Mouse (Mus musculus): ENCODE data around the gene Shank3. TPM values are rescaled to one million over a fixed set of nuclear protein-coding genes. Genes with fewer than 3 reads are reported as not detected.

The Shank3 gene
- polyA plus RNA-seq, 1 experiment from 2014 or later: 1.8 TPM

DNA sequence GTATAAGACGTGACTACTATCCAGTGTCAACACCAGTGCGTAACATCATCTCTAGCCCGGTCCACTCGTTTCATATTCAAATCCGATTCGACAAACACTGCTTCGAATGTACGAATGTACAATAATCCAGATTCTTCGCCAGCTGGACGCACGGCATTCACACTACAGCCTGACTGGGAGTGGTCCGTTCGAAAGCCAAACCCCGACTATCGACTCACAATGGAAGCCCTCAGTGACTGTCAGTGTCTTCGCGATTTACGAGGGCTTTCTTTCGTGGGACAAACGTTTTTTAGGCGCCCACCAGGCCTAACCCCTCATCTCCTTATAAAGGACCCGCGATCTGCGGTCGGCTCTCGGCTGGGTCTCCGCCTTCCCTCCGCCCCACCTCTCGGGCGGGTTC lies 91.9 kb downstream of the Shank3 start:
- peak; percentile 27 for DNase-seq (ENCODE audit: low spot score)
- ATAC-seq: peak; percentile 44

DNA sequence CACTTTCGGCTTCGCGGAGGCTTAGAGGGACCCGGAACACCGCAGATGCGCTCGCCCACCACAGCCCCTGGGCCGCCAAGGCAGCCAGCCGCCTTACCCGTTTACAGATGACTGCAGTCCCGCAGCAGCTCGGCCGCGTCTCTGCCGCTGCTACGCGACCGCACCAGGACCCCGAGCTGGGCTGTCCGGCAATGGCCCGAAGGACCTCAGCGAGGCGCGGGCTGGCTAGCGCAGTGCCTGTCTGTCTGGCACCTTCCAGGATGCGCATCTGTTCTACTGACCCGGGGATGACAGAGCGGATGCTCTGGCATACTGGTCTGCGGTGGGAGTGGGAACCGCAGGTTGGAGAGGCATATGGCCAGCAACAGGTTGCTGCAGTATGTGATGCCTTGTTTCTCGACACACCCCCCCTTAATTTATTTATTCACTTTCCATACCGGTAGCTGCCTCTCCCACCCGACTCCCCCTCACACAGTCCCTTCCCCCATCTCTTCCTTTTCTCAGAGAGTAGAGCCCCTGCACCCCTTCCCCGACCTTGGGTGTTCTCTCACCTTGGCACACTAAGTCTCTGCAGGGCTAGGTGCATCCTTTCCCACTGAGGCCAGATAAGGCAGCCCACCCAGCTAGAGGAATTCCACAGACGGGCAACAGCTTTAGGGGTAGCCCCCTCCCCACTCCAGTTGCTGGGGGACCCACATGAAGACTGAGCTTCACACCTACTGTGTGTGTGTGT lies 92.5 kb downstream of the Shank3 start, which contains the start of gene Rabl2:
Gene Rabl2 (minus strand): TSS at position 201 of the 733 bp plus-strand sequence.
- peak within 1 kb of the TSS; percentile 73 for H3K4me3 ChIP-seq (ENCODE audit: low read depth, low read length)
- H3K4me1 ChIP-seq (ENCODE audit: insufficient read depth, low read depth, low read length): peaks cover 3% of the 10 kb centered on the region; the same call in 1 of the 2 replicates
- H3K9me3 ChIP-seq (ENCODE audit: low read length): no peaks in the 10 kb centered on the region
- H3K27me3 ChIP-seq (replicated peaks; ENCODE audit: insufficient read depth, low read length): no peaks in the 10 kb centered on the region
- peak; percentile 98 for ATAC-seq
- peak within 1 kb of the TSS; percentile 66 for H3K9ac ChIP-seq (replicated peaks; ENCODE audit: low read depth)
- TF ChIP-seq CTCF (IDR thresholded peaks at IDR 0.05) (no peak; the same call in 1 of the 2 replicates), EP300 (IDR thresholded peaks at IDR 0.05) (peak; percentile 33; the same call in 1 of the 2 replicates)
- under 1% methylated on average over 33 of the region's 35 CpGs for WGBS
- peak; percentile 93 for DNase-seq (ENCODE audit: low spot score)
- no peaks in the 10 kb centered on the region for H3K36me3 ChIP-seq (ENCODE audit: insufficient read depth, low read length)
- H3K4me2 ChIP-seq (replicated peaks; ENCODE audit: low read depth, low read length): peak within 1 kb of the TSS; percentile 75
- no peak within 1 kb of the TSS for H3K27ac ChIP-seq (ENCODE audit: low read length)

More for the DNA sequence above, 91.9 kb downstream of the Shank3 start:
- Histone ChIP-seq H3K9me3 (ENCODE audit: low read length) (no peaks in the 10 kb centered on the region), H3K36me3 (ENCODE audit: insufficient read depth, low read length) (no peaks in the 10 kb centered on the region), H3K9ac (replicated peaks; ENCODE audit: low read depth) (peak overlapping the region; percentile 66), H3K27ac (ENCODE audit: low read length) (no peak overlapping the region), H3K4me1 (ENCODE audit: insufficient read depth, low read depth, low read length) (peaks cover 3% of the 10 kb centered on the region; the same call in 1 of the 2 replicates), H3K4me3 (ENCODE audit: low read depth, low read length) (peak overlapping the region; percentile 73), H3K27me3 (replicated peaks; ENCODE audit: insufficient read depth, low read length) (no peaks in the 10 kb centered on the region), H3K4me2 (replicated peaks; ENCODE audit: low read depth, low read length) (peak overlapping the region; percentile 75)
- 1% methylated on average over 30 of the region's 30 CpGs for WGBS
- TF ChIP-seq EP300 (IDR thresholded peaks at IDR 0.05): no peak
- TF ChIP-seq CTCF (IDR thresholded peaks at IDR 0.05): no peak

DNA sequence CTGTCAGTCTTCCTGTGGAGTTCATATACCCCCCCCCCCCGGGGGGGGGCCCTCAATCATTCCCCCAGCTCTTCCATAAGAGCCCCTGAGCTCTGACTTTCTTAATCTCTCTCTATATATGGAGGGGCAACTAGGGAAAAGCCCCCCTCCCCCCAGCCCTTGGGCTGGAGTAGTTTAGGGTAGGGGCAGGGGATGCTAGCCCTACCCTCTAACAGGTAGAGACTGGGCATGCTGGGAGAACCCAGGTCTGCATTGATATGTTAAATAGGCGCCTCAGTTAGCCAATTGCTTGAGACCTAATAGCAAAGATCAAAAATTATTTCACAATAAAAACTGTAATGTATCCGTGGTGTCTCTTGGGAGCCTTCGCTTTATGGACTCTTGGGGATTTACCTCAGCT lies 93.1 kb downstream of the Shank3 start:
- DNase-seq (ENCODE audit: low spot score): no peak
- 48% methylated on average over 4 of the region's 4 CpGs for WGBS
- TF ChIP-seq EP300 (IDR thresholded peaks at IDR 0.05) (no peak), CTCF (IDR thresholded peaks at IDR 0.05) (no peak)
- Histone ChIP-seq H3K9me3 (ENCODE audit: low read length) (no peaks in the 10 kb centered on the region), H3K27ac (ENCODE audit: low read length) (no peak overlapping the region), H3K4me3 (ENCODE audit: low read depth, low read length) (no peak overlapping the region), H3K27me3 (replicated peaks; ENCODE audit: insufficient read depth, low read length) (no peaks in the 10 kb centered on the region), H3K4me1 (ENCODE audit: insufficient read depth, low read depth, low read length) (peaks cover 3% of the 10 kb centered on the region; the same call in 1 of the 2 replicates), H3K36me3 (ENCODE audit: insufficient read depth, low read length) (no peaks in the 10 kb centered on the region), H3K9ac (replicated peaks; ENCODE audit: low read depth) (no peak overlapping the region), H3K4me2 (replicated peaks; ENCODE audit: low read depth, low read length) (no peak overlapping the region)
- ATAC-seq: no peak

DNA sequence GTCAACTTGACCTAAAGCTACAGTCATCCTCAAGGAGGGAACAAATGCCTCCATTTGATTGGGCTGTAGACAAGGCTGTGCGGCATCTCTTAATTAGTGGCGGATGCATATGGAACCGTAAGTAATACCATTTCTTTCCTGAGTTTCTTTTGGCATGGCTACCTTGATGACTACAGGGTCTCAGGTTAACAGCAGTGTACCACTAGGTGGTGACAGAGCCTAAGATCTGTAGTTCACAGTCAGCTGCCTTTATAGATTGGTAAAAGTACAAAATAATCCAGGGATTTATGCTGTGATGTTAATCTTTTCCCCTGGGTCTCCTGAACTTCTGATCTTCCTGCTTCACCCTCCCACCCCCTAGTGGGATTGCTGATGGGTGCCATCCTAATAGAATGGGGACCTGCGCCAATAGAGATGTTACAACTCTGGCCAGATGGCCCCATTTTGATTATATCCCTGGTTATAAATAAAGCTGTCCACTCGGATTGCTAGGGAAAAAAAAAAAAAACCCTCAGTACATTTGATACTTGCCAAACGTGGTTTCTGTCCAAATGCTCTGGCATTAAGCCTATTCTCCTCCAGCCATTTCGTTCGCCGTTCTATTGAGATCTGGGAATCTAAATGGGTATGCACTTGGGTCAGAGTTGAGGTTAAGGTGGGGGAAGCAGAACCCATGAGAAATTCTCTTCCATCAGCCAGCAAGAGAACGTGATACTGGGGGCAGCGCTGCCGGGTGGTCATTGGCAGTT lies 106.6 kb downstream of the Shank3 start:
- DNase-seq (ENCODE audit: low spot score) (no peak), ATAC-seq (no peak)
- Histone ChIP-seq H3K4me1 (ENCODE audit: insufficient read depth, low read depth, low read length) (no peaks in the 10 kb centered on the region), H3K36me3 (ENCODE audit: insufficient read depth, low read length) (no peaks in the 10 kb centered on the region), H3K27me3 (replicated peaks; ENCODE audit: insufficient read depth, low read length) (no peaks in the 10 kb centered on the region), H3K9me3 (ENCODE audit: low read length) (no peaks in the 10 kb centered on the region), H3K4me2 (replicated peaks; ENCODE audit: low read depth, low read length) (no peak overlapping the region), H3K27ac (ENCODE audit: low read length) (no peak overlapping the region), H3K9ac (replicated peaks; ENCODE audit: low read depth) (no peak overlapping the region), H3K4me3 (ENCODE audit: low read depth, low read length) (no peak overlapping the region)
- 68% methylated on average over 12 of the region's 12 CpGs for WGBS
- no peak; the same call in 1 of the 2 replicates for TF ChIP-seq CTCF (IDR thresholded peaks at IDR 0.05)
- no peak for TF ChIP-seq EP300 (IDR thresholded peaks at IDR 0.05)

DNA sequence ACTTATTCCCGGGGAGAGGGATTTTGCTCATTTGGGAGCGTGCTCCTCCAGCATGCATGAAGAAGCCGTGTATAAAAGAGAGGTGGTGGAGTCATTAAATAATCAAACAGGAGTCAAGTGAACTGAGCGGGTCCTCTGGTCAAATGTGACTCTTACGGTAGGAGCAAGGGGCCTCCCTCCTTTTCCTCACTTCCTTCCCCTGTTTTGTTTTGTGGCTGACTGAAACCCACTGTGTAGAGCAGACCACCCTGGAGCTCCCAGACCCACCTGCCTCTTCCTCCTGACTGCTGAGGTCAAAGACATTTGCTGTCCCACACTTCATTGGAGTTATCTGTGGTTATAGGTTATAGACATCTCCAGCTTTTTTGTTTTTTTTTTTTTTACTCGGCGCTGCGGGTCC lies 108.1 kb downstream of the Shank3 start:
- TF ChIP-seq CTCF (IDR thresholded peaks at IDR 0.05): no peak
- no peak for TF ChIP-seq EP300 (IDR thresholded peaks at IDR 0.05)
- no peaks in the 10 kb centered on the region for H3K27me3 ChIP-seq (replicated peaks; ENCODE audit: insufficient read depth, low read length)
- H3K36me3 ChIP-seq (ENCODE audit: insufficient read depth, low read length): no peaks in the 10 kb centered on the region
- DNase-seq (ENCODE audit: low spot score): no peak
- no peak for ATAC-seq
- H3K27ac ChIP-seq (ENCODE audit: low read length): no peak overlapping the region
- no peak overlapping the region for H3K4me2 ChIP-seq (replicated peaks; ENCODE audit: low read depth, low read length)
- H3K4me1 ChIP-seq (ENCODE audit: insufficient read depth, low read depth, low read length): no peaks in the 10 kb centered on the region
- no peak overlapping the region for H3K4me3 ChIP-seq (ENCODE audit: low read depth, low read length)
- H3K9me3 ChIP-seq (ENCODE audit: low read length): no peaks in the 10 kb centered on the region
- no peak overlapping the region for H3K9ac ChIP-seq (replicated peaks; ENCODE audit: low read depth)
- 70% methylated on average over 8 of the region's 8 CpGs for WGBS

DNA sequence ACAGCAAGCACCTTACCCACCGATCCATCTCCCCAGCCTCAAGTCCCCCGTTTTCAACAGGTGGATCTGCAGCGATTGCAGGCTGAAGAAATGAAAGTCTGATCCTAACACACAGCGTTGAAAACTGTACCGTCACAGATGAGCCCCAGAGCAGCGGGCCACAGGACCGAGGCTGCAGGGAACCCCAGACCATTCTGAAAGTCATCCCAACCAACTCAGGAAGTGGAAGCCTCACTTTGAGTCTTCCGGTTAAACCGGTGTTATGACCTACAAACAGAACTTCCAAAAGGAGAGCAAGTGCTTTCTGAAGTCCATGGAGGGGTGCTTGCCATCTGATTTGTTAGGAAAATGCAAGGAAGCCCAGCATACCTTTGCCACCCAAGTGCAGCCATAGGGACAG lies 108.5 kb downstream of the Shank3 start:
- ATAC-seq (no peak), DNase-seq (ENCODE audit: low spot score) (no peak)
- 73% methylated on average over 9 of the region's 9 CpGs for WGBS
- TF ChIP-seq EP300 (IDR thresholded peaks at IDR 0.05): no peak
- TF ChIP-seq CTCF (IDR thresholded peaks at IDR 0.05): no peak
- no peak overlapping the region for H3K4me2 ChIP-seq (replicated peaks; ENCODE audit: low read depth, low read length)
- H3K27me3 ChIP-seq (replicated peaks; ENCODE audit: insufficient read depth, low read length): no peaks in the 10 kb centered on the region
- H3K36me3 ChIP-seq (ENCODE audit: insufficient read depth, low read length): no peaks in the 10 kb centered on the region
- H3K27ac ChIP-seq (ENCODE audit: low read length): no peak overlapping the region
- no peaks in the 10 kb centered on the region for H3K4me1 ChIP-seq (ENCODE audit: insufficient read depth, low read depth, low read length)
- no peak overlapping the region for H3K4me3 ChIP-seq (ENCODE audit: low read depth, low read length)
- H3K9me3 ChIP-seq (ENCODE audit: low read length): no peaks in the 10 kb centered on the region
- H3K9ac ChIP-seq (replicated peaks; ENCODE audit: low read depth): no peak overlapping the region

Other genes starting within 250 kb of the Shank3 start
- gene Sbf1, start 184.3 kb upstream of the Shank3 start, polyA plus RNA-seq (2015; fragmentation: Nextera tagmentation; extraction: Ambion mirVana): 28.1 and 30.9 TPM in 2 replicates
- gene Adm2, start 176.9 kb upstream of the Shank3 start, polyA plus RNA-seq (2015; fragmentation: Nextera tagmentation; extraction: Ambion mirVana): 0.11 and 0.12 TPM in 2 replicates
- gene Miox, start 165.2 kb upstream of the Shank3 start, polyA plus RNA-seq (2015; fragmentation: Nextera tagmentation; extraction: Ambion mirVana): not detected in 2 replicates
- gene Lmf2, start 144.0 kb upstream of the Shank3 start, polyA plus RNA-seq (2015; fragmentation: Nextera tagmentation; extraction: Ambion mirVana): 44.8 and 48.1 TPM in 2 replicates
- 73.7 and 80.7 TPM in 2 replicates for gene Ncaph2, start 143.9 kb upstream of the Shank3 start, polyA plus RNA-seq (2015; fragmentation: Nextera tagmentation; extraction: Ambion mirVana)
- gene Sco2, start 125.8 kb upstream of the Shank3 start, polyA plus RNA-seq (2015; fragmentation: Nextera tagmentation; extraction: Ambion mirVana): 5.9 and 8.7 TPM in 2 replicates
- 2.1 and 2.2 TPM in 2 replicates for gene Tymp, start 122.6 kb upstream of the Shank3 start, polyA plus RNA-seq (2015; fragmentation: Nextera tagmentation; extraction: Ambion mirVana)
- 33.2 and 34.9 TPM in 2 replicates for gene Odf3b, start 120.3 kb upstream of the Shank3 start, polyA plus RNA-seq (2015; fragmentation: Nextera tagmentation; extraction: Ambion mirVana)
- gene Klhdc7b, start 114.7 kb upstream of the Shank3 start, polyA plus RNA-seq (2015; fragmentation: Nextera tagmentation; extraction: Ambion mirVana): not detected in 2 replicates
- gene Syce3, start 89.1 kb upstream of the Shank3 start, polyA plus RNA-seq (2015; fragmentation: Nextera tagmentation; extraction: Ambion mirVana): not detected in 2 replicates
- gene Cpt1b, start 73.8 kb upstream of the Shank3 start, polyA plus RNA-seq (2015; fragmentation: Nextera tagmentation; extraction: Ambion mirVana): 3.3 and 4.3 TPM in 2 replicates
- gene C730034F03Rik, start 70.0 kb upstream of the Shank3 start, polyA plus RNA-seq (2015; fragmentation: Nextera tagmentation; extraction: Ambion mirVana): 2.2 and 3.0 TPM in 2 replicates
- not detected in 2 replicates for gene Gm44502, start 69.9 kb upstream of the Shank3 start, polyA plus RNA-seq (2015; fragmentation: Nextera tagmentation; extraction: Ambion mirVana)
- gene Chkb, start 69.7 kb upstream of the Shank3 start, polyA plus RNA-seq (2015; fragmentation: Nextera tagmentation; extraction: Ambion mirVana): 64.9 and 71.2 TPM in 2 replicates
- gene Mapk8ip2, start 45.7 kb upstream of the Shank3 start, polyA plus RNA-seq (2015; fragmentation: Nextera tagmentation; extraction: Ambion mirVana): 0.06 and 0.14 TPM in 2 replicates
- 22.4 and 23.3 TPM in 2 replicates for gene Arsa, start 22.2 kb upstream of the Shank3 start, polyA plus RNA-seq (2015; fragmentation: Nextera tagmentation; extraction: Ambion mirVana)
- gene Acr, start 68.7 kb downstream of the Shank3 start, polyA plus RNA-seq (2015; fragmentation: Nextera tagmentation; extraction: Ambion mirVana): 0.08 TPM in 1 of 2 replicates, not detected in the other
- gene Rabl2, start 92.3 kb downstream of the Shank3 start, polyA plus RNA-seq (2015; fragmentation: Nextera tagmentation; extraction: Ambion mirVana): 23.1 and 24.2 TPM in 2 replicates